Mouse (Mus musculus): ENCODE measurements around the gene Lig4. TPM values are rescaled to one million over a fixed set of nuclear protein-coding genes. Genes with fewer than 3 reads are reported as not detected.

Lig4 gene
- polyA plus RNA-seq (2015; fragmentation: Nextera tagmentation; extraction: Ambion mirVana) = 4.1 and 5.0 TPM in 2 replicates

DNA sequence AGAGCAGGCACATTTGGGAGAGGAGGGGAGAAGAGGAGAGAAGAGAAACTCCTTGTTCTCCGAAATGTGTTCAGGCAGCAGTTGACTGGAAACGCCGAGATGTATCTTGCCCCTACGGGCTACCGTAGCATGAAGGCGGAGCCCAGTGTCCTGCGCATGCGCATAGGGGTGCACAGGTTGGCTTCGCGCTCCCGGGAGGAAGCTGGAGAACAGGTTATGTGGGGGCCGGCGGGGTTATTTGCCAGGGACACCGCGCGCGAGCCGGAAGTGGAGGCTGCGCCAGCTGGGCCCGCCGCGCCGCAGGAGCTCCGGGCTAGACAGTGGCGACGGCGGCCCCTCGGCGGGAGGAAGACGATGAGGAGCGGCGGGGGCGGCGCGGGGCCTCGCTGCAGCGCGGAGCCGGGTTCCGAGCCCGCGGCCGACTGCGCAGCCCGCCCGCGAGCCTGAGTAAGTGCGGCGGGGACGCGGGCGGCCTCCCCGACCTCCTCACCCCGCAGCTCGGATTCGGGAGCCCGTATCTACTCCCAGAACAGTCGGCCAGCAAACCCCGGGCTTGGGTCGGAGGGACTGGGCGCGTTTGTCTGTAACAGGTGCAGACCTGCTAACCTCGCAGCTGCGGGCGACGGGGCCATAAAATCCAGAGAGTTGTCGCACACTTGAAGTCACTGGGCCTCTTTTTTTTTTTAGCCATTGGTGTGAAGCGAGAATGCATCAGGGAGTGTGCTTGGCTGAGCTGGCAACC, at the start of gene Lig4, which contains the start of gene Abhd13:
Gene Lig4, minus strand, starts transcription at position 114 of the 742 bp plus-strand sequence.
Gene Abhd13, plus strand, starts transcription at position 135 of the 742 bp plus-strand sequence.
- Histone ChIP-seq H3K4me1 (replicated peaks; ENCODE audit: insufficient read depth, low read length) (peaks cover 17% of the 10 kb centered on the region), H3K4me2 (ENCODE audit: low read length) (peak within 1 kb of the TSS; percentile 58), H3K27me3 (ENCODE audit: insufficient read depth, low read length) (no peaks in the 10 kb centered on the region), H3K36me3 (ENCODE audit: insufficient read depth, low read length) (0 out of 2 replicates have a peak, but pooled peaks cover 6% of the 10 kb centered on the region), H3K9me3 (replicated peaks; ENCODE audit: low read length) (no peaks in the 10 kb centered on the region), H3K9ac (ENCODE audit: low read depth, low read length) (peak within 1 kb of the TSS; percentile 94), H3K27ac (peak within 1 kb of the TSS; percentile 94), H3K4me3 (replicated peaks; ENCODE audit: low read depth, low read length) (peak within 1 kb of the TSS; percentile 95)
- WGBS = under 1% methylated on average over 67 of the region's 68 CpGs
- peak; percentile 84 for ATAC-seq (replicated peaks; ENCODE audit: low FRiP score, low read depth)
- DNase-seq (ENCODE audit: low spot score) = peak; percentile 97
- no peak for TF ChIP-seq CTCF (IDR thresholded peaks at IDR 0.05; ENCODE audit: low read depth)

- peak; percentile 21 for DNase-seq (ENCODE audit: low spot score)
- H3K9me3 ChIP-seq (replicated peaks; ENCODE audit: low read length) = no peaks in the 10 kb centered on the region
- no peaks in the 10 kb centered on the region for H3K36me3 ChIP-seq (ENCODE audit: insufficient read depth, low read length)
- H3K27me3 ChIP-seq (ENCODE audit: insufficient read depth, low read length) = no peaks in the 10 kb centered on the region
- no peak overlapping the region for H3K9ac ChIP-seq (ENCODE audit: low read depth, low read length)
- 77% methylated on average over 3 of the region's 3 CpGs for WGBS
- no peaks in the 10 kb centered on the region for H3K4me1 ChIP-seq (replicated peaks; ENCODE audit: insufficient read depth, low read length)
- H3K4me3 ChIP-seq (replicated peaks; ENCODE audit: low read depth, low read length) = no peak overlapping the region
- H3K4me2 ChIP-seq (ENCODE audit: low read length) = no peak overlapping the region
- TF ChIP-seq CTCF (IDR thresholded peaks at IDR 0.05; ENCODE audit: low read depth) = no peak
- no peak for ATAC-seq (replicated peaks; ENCODE audit: low FRiP score, low read depth)
- no peak overlapping the region for H3K27ac ChIP-seq
Observed at GRCm38 (mm10) chr8:10017231-10017630, 39.7 kb upstream of the Lig4 start.

DNA sequence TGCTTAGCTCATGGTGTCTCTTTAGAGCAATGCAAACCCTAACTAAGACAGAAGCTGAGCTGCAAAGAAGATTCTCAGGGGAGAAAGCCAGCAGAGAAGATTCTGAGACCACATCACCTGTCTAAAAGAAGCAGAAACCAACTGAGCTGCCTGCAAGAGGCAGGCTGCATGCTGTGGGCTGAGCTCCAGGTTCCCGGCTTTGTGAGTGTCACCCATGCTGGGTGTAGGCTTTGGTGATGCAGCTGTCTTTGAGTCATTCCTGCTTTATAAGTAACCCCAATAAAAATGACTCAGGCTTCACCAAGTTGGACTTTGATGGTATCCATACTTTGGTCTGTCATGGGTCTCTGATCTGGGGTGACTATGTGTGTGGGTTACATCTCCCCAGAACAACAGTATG, 38.8 kb upstream of the Lig4 start:
- 75% methylated on average over 1 of the region's 1 CpGs for WGBS
- H3K36me3 ChIP-seq (ENCODE audit: insufficient read depth, low read length) = no peaks in the 10 kb centered on the region
- H3K4me2 ChIP-seq (ENCODE audit: low read length) = no peak overlapping the region
- no peak overlapping the region for H3K9ac ChIP-seq (ENCODE audit: low read depth, low read length)
- H3K4me3 ChIP-seq (replicated peaks; ENCODE audit: low read depth, low read length) = no peak overlapping the region
- DNase-seq (ENCODE audit: low spot score) = no peak
- no peak for TF ChIP-seq CTCF (IDR thresholded peaks at IDR 0.05; ENCODE audit: low read depth)
- H3K4me1 ChIP-seq (replicated peaks; ENCODE audit: insufficient read depth, low read length) = no peaks in the 10 kb centered on the region
- ATAC-seq (replicated peaks; ENCODE audit: low FRiP score, low read depth) = no peak
- H3K27ac ChIP-seq = no peak overlapping the region
- H3K9me3 ChIP-seq (replicated peaks; ENCODE audit: low read length) = no peaks in the 10 kb centered on the region
- H3K27me3 ChIP-seq (ENCODE audit: insufficient read depth, low read length) = no peaks in the 10 kb centered on the region

- Histone ChIP-seq H3K27ac (no peak overlapping the region), H3K4me3 (replicated peaks; ENCODE audit: low read depth, low read length) (peak overlapping the region; percentile 39; the same call in 1 of the 2 replicates), H3K4me1 (replicated peaks; ENCODE audit: insufficient read depth, low read length) (peaks cover 8% of the 10 kb centered on the region; the same call in 1 of the 2 replicates), H3K27me3 (ENCODE audit: insufficient read depth, low read length) (no peaks in the 10 kb centered on the region), H3K9ac (ENCODE audit: low read depth, low read length) (peak overlapping the region; percentile 51; the same call in 1 of the 2 replicates), H3K36me3 (ENCODE audit: insufficient read depth, low read length) (no peaks in the 10 kb centered on the region), H3K9me3 (replicated peaks; ENCODE audit: low read length) (no peaks in the 10 kb centered on the region), H3K4me2 (ENCODE audit: low read length) (peak overlapping the region; percentile 80)
- WGBS = 43% methylated on average over 6 of the region's 6 CpGs
- TF ChIP-seq CTCF (IDR thresholded peaks at IDR 0.05; ENCODE audit: low read depth) = no peak
- DNase-seq (ENCODE audit: low spot score) (no peak), ATAC-seq (replicated peaks; ENCODE audit: low FRiP score, low read depth) (no peak)
Observed at GRCm38 (mm10) chr8:10007660-10008028, 30.2 kb upstream of the Lig4 start.

GRCm38 (mm10) chr8:10006986-10007659, 29.6 kb upstream of the Lig4 start:
- Histone ChIP-seq H3K4me3 (replicated peaks; ENCODE audit: low read depth, low read length) (peak overlapping the region; percentile 39), H3K27me3 (ENCODE audit: insufficient read depth, low read length) (no peaks in the 10 kb centered on the region), H3K9me3 (replicated peaks; ENCODE audit: low read length) (no peaks in the 10 kb centered on the region), H3K4me1 (replicated peaks; ENCODE audit: insufficient read depth, low read length) (peaks cover 8% of the 10 kb centered on the region; the same call in 1 of the 2 replicates), H3K36me3 (ENCODE audit: insufficient read depth, low read length) (no peaks in the 10 kb centered on the region), H3K9ac (ENCODE audit: low read depth, low read length) (peak overlapping the region; percentile 51), H3K4me2 (ENCODE audit: low read length) (peak overlapping the region; percentile 80), H3K27ac (peak overlapping the region; percentile 81)
- TF ChIP-seq CTCF (IDR thresholded peaks at IDR 0.05; ENCODE audit: low read depth) = no peak
- DNase-seq (ENCODE audit: low spot score) (peak; percentile 71), ATAC-seq (replicated peaks; ENCODE audit: low FRiP score, low read depth) (peak; percentile 46; the same call in 1 of the 2 replicates)
- 4% methylated on average over 29 of the region's 29 CpGs for WGBS
